20 mouse cellular contexts compared by ENCODE assay signal in genomic region chr6:48718455-48718854, GRCm38 (mm10). TPM values are rescaled to one million over a fixed set of nuclear protein-coding genes. Genes with fewer than 3 reads are reported as not detected.
A peak's percentile ranks its signal among the peaks of the same experiment; 100 is the strongest.
DNase-seq lines count a peak whose midpoint lies in the region; ATAC-seq and TF ChIP-seq lines count a peak whose summit lies in the region.
"Had no signal": no experiment of that assay in that cellular context is flagged by ENCODE, and none has a peak within 500 bp of the region (broad histone marks: within the 10 kb centered on the region; RNA-seq: fewer than 3 reads in every experiment).

Gm28053 (plus strand) TSS chr6:48718607.
Gimap7 (plus strand) TSS chr6:48718621.

- H3K36me3 ChIP-seq in intestine, embryonic 14.5 days (ENCODE audit: control insufficient read depth, insufficient read depth, low read length), result no peaks in the 10 kb centered on the region
- H3K36me3 ChIP-seq in intestine, embryonic 16.5 days (ENCODE audit: control insufficient read depth, insufficient read depth, low read length), result no peaks in the 10 kb centered on the region
- H3K36me3 ChIP-seq in small intestine, adult 2 months (ENCODE audit: control insufficient read depth, insufficient read depth, low read length), result no peaks in the 10 kb centered on the region
- no peaks in the 10 kb centered on the region for H3K36me3 ChIP-seq in forebrain, embryonic 15.5 days
- no peaks in the 10 kb centered on the region for H3K36me3 ChIP-seq in liver, embryonic 12.5 days

- H3K4me1 ChIP-seq in intestine, embryonic 14.5 days (replicated peaks; ENCODE audit: control insufficient read depth, insufficient read depth, low read length), result no peaks in the 10 kb centered on the region
- H3K4me1 ChIP-seq in intestine, embryonic 16.5 days (ENCODE audit: control insufficient read depth, insufficient read depth, low read length), result no peaks in the 10 kb centered on the region
- H3K4me1 ChIP-seq in small intestine, adult 2 months (ENCODE audit: control insufficient read depth, insufficient read depth, insufficient read length, low read length), result 0 out of 2 replicates have a peak, but pooled peaks cover 1% of the 10 kb centered on the region
- no peaks in the 10 kb centered on the region for H3K4me1 ChIP-seq in forebrain, embryonic 15.5 days
- H3K4me1 ChIP-seq in liver, embryonic 12.5 days, result no peaks in the 10 kb centered on the region

- H3K4me2 ChIP-seq in intestine, embryonic 14.5 days (ENCODE audit: low read length), result no peak within 1 kb of the TSS
- no peak within 1 kb of the TSS for H3K4me2 ChIP-seq in intestine, embryonic 16.5 days (ENCODE audit: low read depth, low read length)
- no peak within 1 kb of the TSS for H3K4me2 ChIP-seq in forebrain, embryonic 15.5 days (replicated peaks)
- H3K4me2 ChIP-seq in liver, embryonic 12.5 days, result no peak within 1 kb of the TSS

- H3K4me3 ChIP-seq in intestine, embryonic 14.5 days (ENCODE audit: low read depth, low read length), result no peak within 1 kb of the TSS
- no peak within 1 kb of the TSS for H3K4me3 ChIP-seq in intestine, embryonic 16.5 days (ENCODE audit: low read length)
- peak within 1 kb of the TSS; percentile 58 for H3K4me3 ChIP-seq in small intestine, adult 2 months (ENCODE audit: low read depth, low read length)
- H3K4me3 ChIP-seq in forebrain, embryonic 15.5 days, result no peak within 1 kb of the TSS
- no peak within 1 kb of the TSS for H3K4me3 ChIP-seq in liver, embryonic 12.5 days
- H3K4me3 ChIP-seq: erythroblast, embryonic 14.5 days had no signal

- no peak within 1 kb of the TSS for H3K9ac ChIP-seq in intestine, embryonic 14.5 days (ENCODE audit: low read length)
- no peak within 1 kb of the TSS for H3K9ac ChIP-seq in intestine, embryonic 16.5 days (ENCODE audit: low read depth, low read length)
- H3K9ac ChIP-seq in forebrain, embryonic 15.5 days (replicated peaks), result no peak within 1 kb of the TSS
- H3K9ac ChIP-seq in liver, embryonic 12.5 days, result no peak within 1 kb of the TSS
- H3K9ac ChIP-seq: liver, embryonic 14.5 days had no signal

- no peaks in the 10 kb centered on the region for H3K9me3 ChIP-seq in intestine, embryonic 14.5 days (ENCODE audit: control insufficient read depth, low read length)
- no peaks in the 10 kb centered on the region for H3K9me3 ChIP-seq in intestine, embryonic 16.5 days (ENCODE audit: control insufficient read depth, low read length)
- no peaks in the 10 kb centered on the region for H3K9me3 ChIP-seq in forebrain, embryonic 15.5 days
- H3K9me3 ChIP-seq in liver, embryonic 12.5 days (replicated peaks), result no peaks in the 10 kb centered on the region

- H3K27me3 ChIP-seq in intestine, embryonic 14.5 days (replicated peaks; ENCODE audit: control insufficient read depth, insufficient read depth, low read length), result no peaks in the 10 kb centered on the region
- H3K27me3 ChIP-seq in intestine, embryonic 16.5 days (replicated peaks; ENCODE audit: control insufficient read depth, insufficient read depth, low read length), result no peaks in the 10 kb centered on the region
- H3K27me3 ChIP-seq in small intestine, adult 2 months (ENCODE audit: control insufficient read depth, insufficient read depth, low read length), result no peaks in the 10 kb centered on the region
- H3K27me3 ChIP-seq in forebrain, embryonic 15.5 days, result no peaks in the 10 kb centered on the region
- H3K27me3 ChIP-seq in liver, embryonic 12.5 days (replicated peaks), result no peaks in the 10 kb centered on the region

- H3K27ac ChIP-seq in intestine, embryonic 14.5 days (ENCODE audit: low read depth), result no peak within 1 kb of the TSS
- H3K27ac ChIP-seq in intestine, embryonic 16.5 days (ENCODE audit: low read length), result no peak within 1 kb of the TSS
- peak within 1 kb of the TSS; percentile 65 for H3K27ac ChIP-seq in small intestine, adult 2 months (ENCODE audit: insufficient read depth, low read depth, low read length)
- no peak within 1 kb of the TSS for H3K27ac ChIP-seq in forebrain, embryonic 15.5 days (replicated peaks)
- H3K27ac ChIP-seq in liver, embryonic 12.5 days, result no peak within 1 kb of the TSS
- H3K27ac ChIP-seq: liver, embryonic 14.5 days had no signal

- TF ChIP-seq CTCF in small intestine, adult 2 months (IDR thresholded peaks at IDR 0.05; ENCODE audit: extremely low read depth, insufficient read length, insufficient replicate concordance, low read depth, low read length), result no peak

- peak; percentile 34 for DNase-seq in intestine, embryonic 14.5 days (ENCODE audit: low spot score)
- peak; percentile 76 to 87 for DNase-seq in thymus, postnatal 36 days
- no peak for DNase-seq in embryo, embryonic 10.5 days (ENCODE audit: low spot score)
- DNase-seq: adrenal gland, postnatal 10 days; heart, adult 18-20 months; heart, postnatal 14 days; lung, postnatal 4 days; right cerebral cortex, postnatal 14 days had no signal

- 57% methylated on average over 2 of the region's 2 CpGs for WGBS in intestine, embryonic 14.5 days
- WGBS in intestine, embryonic 16.5 days, result 53% methylated on average over 2 of the region's 2 CpGs
- 54% methylated on average over 2 of the region's 2 CpGs for WGBS in small intestine, adult 2 months
- 45% methylated on average over 2 of the region's 2 CpGs for WGBS in forebrain, embryonic 15.5 days
- WGBS in liver, embryonic 12.5 days (ENCODE audit: insufficient replicate concordance), result 49% methylated on average over 2 of the region's 2 CpGs

- no peak for ATAC-seq in intestine, embryonic 14.5 days (replicated peaks; ENCODE audit: low FRiP score, low TSS enrichment, low read depth)
- ATAC-seq in intestine, embryonic 16.5 days, result no peak
- ATAC-seq in granulocyte monocyte progenitor cell, adult 5-6 weeks (replicated peaks; ENCODE audit: poor library complexity, severe bottlenecking), result peak; percentile 58
- ATAC-seq in forebrain, embryonic 15.5 days (replicated peaks), result no peak
- no peak for ATAC-seq in liver, embryonic 12.5 days
- ATAC-seq: intestine, postnatal 0 days had no signal

- TF ChIP-seq POLR2A in small intestine, adult 2 months (IDR thresholded peaks at IDR 0.05; ENCODE audit: low read depth, low read length), result no peak

RNA-seq across cellular contexts. Expression of gene Gm28053, which starts in this region (rescaled TPM):
- 1.4 and 4.9 TPM in 2 replicates for polyA plus RNA-seq in intestine, embryonic 14.5 days (2014; fragmentation: Nextera tagmentation; extraction: Ambion mirVana)
- polyA plus RNA-seq in intestine, embryonic 16.5 days (2015; fragmentation: Nextera tagmentation; extraction: Ambion mirVana), result 3.2 and 9.2 TPM in 2 replicates
- total RNA-seq in granulocyte monocyte progenitor cell, adult 5-6 weeks (2014; fragmentation: Nextera tagmentation), result 11.1 TPM in 1 of 2 replicates, not detected in the other
- total RNA-seq in granulocyte monocyte progenitor cell, adult 5-6 weeks (2017), result 3.1 TPM in 1 of 2 replicates, not detected in the other
- polyA plus RNA-seq in small intestine, adult 2 months (2012; rRNA removed), result not detected in 2 replicates
- polyA plus RNA-seq in forebrain, embryonic 15.5 days (2015; fragmentation: Nextera tagmentation; extraction: Ambion mirVana), result 1.2 TPM in 1 of 2 replicates, not detected in the other
- 0.75 and 1.2 TPM in 2 replicates for polyA plus RNA-seq in liver, embryonic 12.5 days (2016; fragmentation: Nextera tagmentation; extraction: Ambion mirVana)
- total RNA-seq: midbrain, postnatal 0 days had no signal
- polyA plus RNA-seq: erythroblast, embryonic 14.5 days; midbrain, postnatal 0 days had no signal

RNA-seq across cellular contexts. Expression of gene Gimap7, which starts in this region (rescaled TPM):
- polyA plus RNA-seq in intestine, embryonic 14.5 days (2014; fragmentation: Nextera tagmentation; extraction: Ambion mirVana), result 0.14 and 0.16 TPM in 2 replicates
- 0.28 and 0.34 TPM in 2 replicates for polyA plus RNA-seq in intestine, embryonic 16.5 days (2015; fragmentation: Nextera tagmentation; extraction: Ambion mirVana)
- total RNA-seq in granulocyte monocyte progenitor cell, adult 5-6 weeks (2014; fragmentation: Nextera tagmentation), result not detected in 2 replicates
- not detected in 2 replicates for total RNA-seq in granulocyte monocyte progenitor cell, adult 5-6 weeks (2017)
- polyA plus RNA-seq in small intestine, adult 2 months (2012; rRNA removed), result 1.5 and 2.5 TPM in 2 replicates
- polyA plus RNA-seq in forebrain, embryonic 15.5 days (2015; fragmentation: Nextera tagmentation; extraction: Ambion mirVana), result not detected in 2 replicates
- polyA plus RNA-seq in liver, embryonic 12.5 days (2016; fragmentation: Nextera tagmentation; extraction: Ambion mirVana), result 0.10 and 0.18 TPM in 2 replicates
- total RNA-seq: left cerebral cortex, postnatal 14 days; midbrain, postnatal 0 days had no signal
- polyA plus RNA-seq: cortical plate, adult 2 months; erythroblast, embryonic 14.5 days; frontal cortex, adult 2 months; midbrain, postnatal 0 days had no signal
